Mouse (Mus musculus) embryonic fibroblast, embryonic 13.5 days (primary cell): ENCODE results near the gene Gm19345.

ENCODE experiments used
- CTCF ChIP-seq: IDR thresholded peaks from 2 replicates; pipeline ENCODE4 v1.5.1; 2011; ENCODE audit warnings: mild to moderate bottlenecking, control low read depth, low read length, moderate library complexity, borderline replicate concordance; ENCODE audit not compliant: insufficient read depth
- POLR2A ChIP-seq: IDR thresholded peaks from 2 replicates; pipeline ENCODE4 v1.6.1; 2011; ENCODE audit warnings: low read depth, mild to moderate bottlenecking, control low read depth, low read length, moderate library complexity

DNA sequence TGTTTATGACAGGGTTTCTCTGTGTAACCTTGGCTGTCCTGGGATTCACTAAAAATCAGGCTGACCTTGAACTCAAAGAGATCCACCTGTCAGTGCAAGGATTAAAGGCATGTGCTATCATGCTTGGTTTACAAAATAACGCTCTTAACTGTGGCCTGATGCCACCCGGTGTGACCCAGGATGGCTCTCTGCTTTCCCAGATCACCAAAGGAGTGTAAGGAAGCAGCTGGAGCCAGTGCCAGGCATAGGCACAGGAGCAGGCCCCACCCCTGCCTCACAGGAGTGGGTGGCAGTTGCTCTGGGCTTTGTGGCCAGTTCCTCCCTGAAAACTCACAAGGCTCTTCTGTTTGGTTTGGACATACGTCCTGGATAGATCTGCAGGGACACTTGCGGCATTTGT lies 11.4 kb upstream of the Gm19345 start:
- TF ChIP-seq CTCF: no peak
- no peak for TF ChIP-seq POLR2A
